Mouse (Mus musculus) bone marrow macrophage, adult 2 months (primary cell): ENCODE data around the gene Rasa1.

Experiments
- CTCF ChIP-seq: IDR thresholded peaks from 2 replicates; pipeline ENCODE4 v1.5.1; 2012; ENCODE audit warnings: low read depth, mild to moderate bottlenecking, low read length, moderate library complexity
- POLR2A ChIP-seq: IDR thresholded peaks from 2 replicates; pipeline ENCODE4 v1.6.1; 2012; ENCODE audit warnings: mild to moderate bottlenecking, low read depth, low read length, borderline replicate concordance

GRCm38 (mm10) chr13:85208656-85209055 is 80.3 kb downstream of the Rasa1 start:
- no peak for TF ChIP-seq CTCF
- no peak for TF ChIP-seq POLR2A
